Mouse (Mus musculus): ENCODE measurements around the gene AC170998.1. TPM values are rescaled to one million over a fixed set of nuclear protein-coding genes. Genes with fewer than 3 reads are reported as not detected.

Gene AC170998.1
- polyA plus RNA-seq, 1 experiment from 2014 or later: 4.3 TPM

DNA sequence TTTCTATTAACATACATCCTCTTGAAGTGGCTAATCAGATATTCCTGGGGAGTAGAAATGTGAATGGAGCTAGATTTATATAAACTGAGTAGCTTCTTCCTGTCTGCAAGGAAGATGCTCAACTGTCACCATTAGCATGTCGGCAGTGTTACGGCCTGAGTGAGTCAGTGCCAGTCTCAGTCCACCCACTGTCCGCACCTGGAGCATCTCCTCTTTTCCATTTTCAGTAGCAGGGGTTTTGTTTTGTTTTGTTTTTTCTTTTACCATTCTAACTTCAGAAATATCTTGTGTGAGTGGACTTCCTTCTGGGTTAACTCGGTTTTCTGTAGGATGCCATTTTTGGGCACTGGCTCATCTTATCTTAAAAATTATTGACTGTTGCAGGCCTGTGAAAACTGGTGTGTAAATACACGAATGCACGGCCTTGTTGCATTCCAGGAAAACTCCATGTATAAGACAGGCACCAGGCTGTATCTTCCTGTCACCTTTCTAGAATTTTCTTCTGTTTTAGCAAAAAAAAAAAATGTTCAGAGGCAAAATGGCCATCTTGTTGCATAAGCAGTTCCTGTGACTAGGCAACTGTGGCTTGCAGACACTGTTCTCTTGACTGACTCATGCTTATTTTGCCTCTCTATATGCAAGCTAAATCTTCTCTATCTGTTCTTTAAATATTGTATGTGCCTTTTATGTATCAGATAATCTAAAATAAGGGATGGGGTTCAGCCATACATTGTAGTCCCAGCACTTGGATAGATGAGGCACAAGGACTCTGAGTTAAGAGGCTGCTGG, 9.6 kb downstream of the AC170998.1 start:
- Histone ChIP-seq H3K36me3 (peaks cover 83% of the 10 kb centered on the region), H3K9ac (replicated peaks) (no peak overlapping the region), H3K4me1 (replicated peaks) (no peaks in the 10 kb centered on the region), H3K27me3 (no peaks in the 10 kb centered on the region), H3K4me3 (replicated peaks) (no peak overlapping the region), H3K27ac (no peak overlapping the region), H3K9me3 (no peaks in the 10 kb centered on the region), H3K4me2 (no peak overlapping the region)
- WGBS: 94% methylated on average over 6 of the region's 6 CpGs
- ATAC-seq (ENCODE audit: insufficient number of reproducible peaks, insufficient read depth, low FRiP score, low TSS enrichment, low read depth): no peak

GRCm38 (mm10) chr17:28736486-28736885, 10.6 kb downstream of the AC170998.1 start:
- no peak overlapping the region for H3K27ac ChIP-seq
- WGBS: 75% methylated on average over 4 of the region's 4 CpGs
- no peak overlapping the region for H3K4me2 ChIP-seq
- no peaks in the 10 kb centered on the region for H3K9me3 ChIP-seq
- H3K36me3 ChIP-seq: peaks cover 82% of the 10 kb centered on the region
- no peaks in the 10 kb centered on the region for H3K27me3 ChIP-seq
- no peak overlapping the region for H3K4me3 ChIP-seq (replicated peaks)
- no peak overlapping the region for H3K9ac ChIP-seq (replicated peaks)
- no peak for ATAC-seq (ENCODE audit: insufficient number of reproducible peaks, insufficient read depth, low FRiP score, low TSS enrichment, low read depth)
- no peaks in the 10 kb centered on the region for H3K4me1 ChIP-seq (replicated peaks)

DNA sequence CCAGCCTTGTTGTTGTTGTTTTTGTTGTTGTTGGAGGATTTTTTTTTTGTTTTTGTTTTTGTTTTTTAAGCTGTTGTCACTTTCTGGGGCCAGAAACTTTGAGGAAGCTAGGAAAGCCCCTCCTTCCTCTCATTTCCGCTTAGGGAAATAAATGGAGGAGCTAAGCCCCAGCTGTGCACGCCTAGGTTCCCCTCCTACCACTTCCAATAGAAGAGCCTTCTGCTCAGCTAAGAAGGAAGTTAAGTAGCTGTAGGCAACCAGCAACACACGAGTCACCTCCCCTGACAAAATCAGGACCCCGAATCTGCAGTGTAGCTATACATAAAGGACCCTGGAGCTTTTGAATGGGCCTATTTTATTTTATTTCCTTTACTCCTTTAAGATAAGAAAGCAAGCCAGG, 12.1 kb downstream of the AC170998.1 start:
- 88% methylated on average over 4 of the region's 4 CpGs for WGBS
- Histone ChIP-seq H3K4me3 (replicated peaks) (no peak overlapping the region), H3K36me3 (peaks cover 81% of the 10 kb centered on the region), H3K4me2 (no peak overlapping the region), H3K9me3 (no peaks in the 10 kb centered on the region), H3K27ac (no peak overlapping the region), H3K4me1 (replicated peaks) (no peaks in the 10 kb centered on the region), H3K9ac (replicated peaks) (no peak overlapping the region), H3K27me3 (no peaks in the 10 kb centered on the region)
- no peak for ATAC-seq (ENCODE audit: insufficient number of reproducible peaks, insufficient read depth, low FRiP score, low TSS enrichment, low read depth)

DNA sequence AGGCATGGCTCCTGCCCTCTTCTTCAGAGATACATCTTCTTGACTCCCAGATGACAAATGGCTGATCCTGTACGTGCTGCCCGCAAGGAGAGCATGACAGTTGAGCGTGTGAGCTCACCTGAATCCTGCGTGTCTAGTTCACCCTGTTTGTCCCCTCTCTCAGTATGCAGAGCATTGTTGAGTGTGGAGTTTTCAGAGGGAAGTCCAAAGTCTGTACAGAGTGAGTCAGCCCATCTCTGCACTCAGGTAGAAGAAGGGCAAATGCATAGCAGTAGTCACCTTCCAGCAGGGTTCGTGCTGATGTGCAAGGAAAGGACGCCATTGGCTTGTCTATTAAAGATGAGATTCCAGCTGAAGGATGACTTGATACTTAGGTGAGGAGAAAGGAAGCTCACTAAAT, 13.4 kb downstream of the AC170998.1 start:
- no peak overlapping the region; the same call in 1 of the 2 replicates for H3K9ac ChIP-seq (replicated peaks)
- no peak overlapping the region for H3K4me2 ChIP-seq
- ATAC-seq (ENCODE audit: insufficient number of reproducible peaks, insufficient read depth, low FRiP score, low TSS enrichment, low read depth): no peak
- no peak overlapping the region for H3K27ac ChIP-seq
- no peaks in the 10 kb centered on the region for H3K9me3 ChIP-seq
- H3K27me3 ChIP-seq: no peaks in the 10 kb centered on the region
- 93% methylated on average over 6 of the region's 6 CpGs for WGBS
- H3K4me1 ChIP-seq (replicated peaks): no peaks in the 10 kb centered on the region
- no peak overlapping the region for H3K4me3 ChIP-seq (replicated peaks)
- peaks cover 88% of the 10 kb centered on the region for H3K36me3 ChIP-seq

DNA sequence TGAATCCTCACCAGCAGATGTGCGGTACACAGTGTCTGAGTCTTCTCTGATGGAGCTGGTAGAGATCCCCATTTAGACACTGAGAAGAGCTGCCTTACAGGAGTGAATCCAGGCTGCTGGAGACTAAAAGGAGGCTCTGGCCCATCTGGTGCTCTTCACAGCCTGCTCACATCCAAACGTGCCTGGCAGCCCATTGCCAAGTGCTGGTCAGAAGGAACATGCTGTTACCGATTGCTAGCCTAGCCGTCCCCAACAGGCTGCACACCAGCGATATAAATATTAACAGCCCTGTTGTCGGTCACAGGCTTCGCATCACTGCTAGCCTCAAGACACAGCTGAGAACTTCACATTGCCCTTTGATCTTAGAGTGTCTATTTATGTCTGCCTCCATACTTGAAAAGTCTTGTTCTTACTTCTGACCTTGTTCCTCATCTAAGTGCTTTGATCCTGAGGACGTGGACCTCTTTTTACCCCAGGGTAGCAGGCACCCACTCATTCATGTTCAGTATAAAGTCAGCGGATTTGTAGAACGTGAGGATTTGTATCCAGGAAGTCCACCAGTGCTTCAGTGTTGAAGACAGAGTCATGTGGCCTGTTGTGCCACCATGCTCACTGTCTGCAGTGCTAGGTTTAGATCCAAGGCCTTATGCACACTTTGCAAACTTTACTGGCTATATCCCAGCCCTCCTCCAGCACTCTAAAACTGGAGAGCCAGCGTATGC, 17.4 kb downstream of the AC170998.1 start:
- ATAC-seq (ENCODE audit: insufficient number of reproducible peaks, insufficient read depth, low FRiP score, low TSS enrichment, low read depth): no peak
- no peak overlapping the region for H3K9ac ChIP-seq (replicated peaks)
- H3K4me3 ChIP-seq (replicated peaks): no peak overlapping the region
- H3K27me3 ChIP-seq: no peaks in the 10 kb centered on the region
- no peaks in the 10 kb centered on the region for H3K4me1 ChIP-seq (replicated peaks)
- H3K4me2 ChIP-seq: no peak overlapping the region
- H3K27ac ChIP-seq: no peak overlapping the region
- no peaks in the 10 kb centered on the region for H3K9me3 ChIP-seq
- WGBS: 94% methylated on average over 11 of the region's 11 CpGs
- peaks cover 96% of the 10 kb centered on the region for H3K36me3 ChIP-seq

- no peak overlapping the region for H3K4me3 ChIP-seq (replicated peaks)
- H3K27me3 ChIP-seq: no peaks in the 10 kb centered on the region
- H3K4me2 ChIP-seq: no peak overlapping the region
- H3K36me3 ChIP-seq: peaks cover 92% of the 10 kb centered on the region
- H3K4me1 ChIP-seq (replicated peaks): no peaks in the 10 kb centered on the region
- no peak overlapping the region for H3K9ac ChIP-seq (replicated peaks)
- ATAC-seq (ENCODE audit: insufficient number of reproducible peaks, insufficient read depth, low FRiP score, low TSS enrichment, low read depth): no peak
- 91% methylated on average over 9 of the region's 9 CpGs for WGBS
- no peaks in the 10 kb centered on the region for H3K9me3 ChIP-seq
- no peak overlapping the region for H3K27ac ChIP-seq
Observed at GRCm38 (mm10) chr17:28743916-28744315, 18.0 kb downstream of the AC170998.1 start.

DNA sequence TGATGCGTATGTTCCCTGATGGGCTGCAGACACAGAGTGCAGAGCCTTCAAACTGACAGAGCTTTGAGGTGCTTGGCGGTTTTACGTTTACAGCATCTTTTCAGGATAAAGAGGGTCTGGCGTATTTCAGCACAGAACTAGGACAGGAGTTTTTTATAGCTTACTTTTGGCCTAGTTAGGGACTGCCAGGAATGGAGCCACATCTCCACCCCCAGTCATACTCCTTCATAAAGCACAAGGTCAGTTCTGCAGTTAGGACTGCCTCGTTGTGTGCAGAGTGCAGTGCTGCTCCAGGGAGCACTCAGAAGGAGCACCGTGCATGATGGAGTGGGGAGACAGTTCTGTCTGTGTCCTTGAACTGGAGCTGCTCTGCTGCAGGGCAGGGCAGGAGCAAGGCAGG, 19.9 kb downstream of the AC170998.1 start:
- H3K36me3 ChIP-seq: peaks cover 74% of the 10 kb centered on the region
- no peak overlapping the region for H3K4me2 ChIP-seq
- H3K9me3 ChIP-seq: no peaks in the 10 kb centered on the region
- no peak overlapping the region for H3K27ac ChIP-seq
- no peak overlapping the region for H3K4me3 ChIP-seq (replicated peaks)
- 78% methylated on average over 6 of the region's 6 CpGs for WGBS
- no peaks in the 10 kb centered on the region for H3K4me1 ChIP-seq (replicated peaks)
- no peaks in the 10 kb centered on the region for H3K27me3 ChIP-seq
- no peak overlapping the region for H3K9ac ChIP-seq (replicated peaks)
- no peak for ATAC-seq (ENCODE audit: insufficient number of reproducible peaks, insufficient read depth, low FRiP score, low TSS enrichment, low read depth)

GRCm38 (mm10) chr17:28748001-28748400, 22.1 kb downstream of the AC170998.1 start:
- H3K27me3 ChIP-seq: no peaks in the 10 kb centered on the region
- no peaks in the 10 kb centered on the region for H3K9me3 ChIP-seq
- WGBS: 89% methylated on average over 4 of the region's 4 CpGs
- ATAC-seq (ENCODE audit: insufficient number of reproducible peaks, insufficient read depth, low FRiP score, low TSS enrichment, low read depth): no peak
- no peak overlapping the region for H3K27ac ChIP-seq
- H3K4me1 ChIP-seq (replicated peaks): no peaks in the 10 kb centered on the region
- no peak overlapping the region for H3K4me3 ChIP-seq (replicated peaks)
- H3K36me3 ChIP-seq: peaks cover 53% of the 10 kb centered on the region
- no peak overlapping the region for H3K9ac ChIP-seq (replicated peaks)
- H3K4me2 ChIP-seq: no peak overlapping the region

GRCm38 (mm10) chr17:28750580-28750979, 24.7 kb downstream of the AC170998.1 start:
- Histone ChIP-seq H3K4me3 (replicated peaks) (no peak overlapping the region), H3K27ac (no peak overlapping the region), H3K9ac (replicated peaks) (no peak overlapping the region), H3K36me3 (peaks cover 27% of the 10 kb centered on the region), H3K9me3 (no peaks in the 10 kb centered on the region), H3K4me1 (replicated peaks) (no peaks in the 10 kb centered on the region), H3K27me3 (no peaks in the 10 kb centered on the region), H3K4me2 (no peak overlapping the region)
- 80% methylated on average over 6 of the region's 6 CpGs for WGBS
- no peak for ATAC-seq (ENCODE audit: insufficient number of reproducible peaks, insufficient read depth, low FRiP score, low TSS enrichment, low read depth)

- Histone ChIP-seq H3K9me3 (no peaks in the 10 kb centered on the region), H3K27ac (no peak overlapping the region), H3K27me3 (no peaks in the 10 kb centered on the region), H3K4me3 (replicated peaks) (no peak overlapping the region), H3K36me3 (no peaks in the 10 kb centered on the region), H3K4me2 (no peak overlapping the region), H3K4me1 (replicated peaks) (no peaks in the 10 kb centered on the region), H3K9ac (replicated peaks) (no peak overlapping the region)
- WGBS: 51% methylated on average over 5 of the region's 5 CpGs
- no peak for ATAC-seq (ENCODE audit: insufficient number of reproducible peaks, insufficient read depth, low FRiP score, low TSS enrichment, low read depth)
Observed at GRCm38 (mm10) chr17:28756447-28756846, 30.6 kb downstream of the AC170998.1 start.

DNA sequence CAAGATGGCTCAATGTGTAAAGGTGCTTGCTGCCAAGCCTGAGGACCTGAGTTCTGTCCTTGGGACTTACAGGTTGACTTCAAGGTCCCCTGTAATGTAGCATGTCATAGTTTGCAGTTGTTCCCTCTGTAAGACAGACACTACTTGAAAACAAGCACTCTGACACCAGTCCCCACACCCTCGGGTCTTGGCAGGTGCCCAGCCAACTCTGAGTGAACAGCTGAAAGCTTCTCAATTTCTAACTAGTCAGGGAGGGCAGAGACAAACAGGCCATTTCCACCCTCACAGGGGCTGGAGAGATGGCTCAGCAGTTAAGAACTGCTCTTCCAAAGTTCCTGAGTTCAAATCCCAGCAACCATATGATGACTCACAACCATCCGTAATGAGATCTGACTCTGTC, 31.6 kb downstream of the AC170998.1 start:
- ATAC-seq (ENCODE audit: insufficient number of reproducible peaks, insufficient read depth, low FRiP score, low TSS enrichment, low read depth): no peak
- Histone ChIP-seq H3K27ac (no peak overlapping the region), H3K36me3 (no peaks in the 10 kb centered on the region), H3K4me2 (no peak overlapping the region), H3K9ac (replicated peaks) (no peak overlapping the region), H3K9me3 (no peaks in the 10 kb centered on the region), H3K4me3 (replicated peaks) (no peak overlapping the region), H3K4me1 (replicated peaks) (no peaks in the 10 kb centered on the region), H3K27me3 (no peaks in the 10 kb centered on the region)
- 75% methylated on average over 2 of the region's 2 CpGs for WGBS
